Mouse (Mus musculus): Measurements from ENCODE around the gene Sgo2a.
"Not testable (repeated sequence)": the region's sequence is repeated elsewhere in the genome, so short reads cannot be mapped to it uniquely, and the experiment has no call there.

Sgo2a gene

DNA sequence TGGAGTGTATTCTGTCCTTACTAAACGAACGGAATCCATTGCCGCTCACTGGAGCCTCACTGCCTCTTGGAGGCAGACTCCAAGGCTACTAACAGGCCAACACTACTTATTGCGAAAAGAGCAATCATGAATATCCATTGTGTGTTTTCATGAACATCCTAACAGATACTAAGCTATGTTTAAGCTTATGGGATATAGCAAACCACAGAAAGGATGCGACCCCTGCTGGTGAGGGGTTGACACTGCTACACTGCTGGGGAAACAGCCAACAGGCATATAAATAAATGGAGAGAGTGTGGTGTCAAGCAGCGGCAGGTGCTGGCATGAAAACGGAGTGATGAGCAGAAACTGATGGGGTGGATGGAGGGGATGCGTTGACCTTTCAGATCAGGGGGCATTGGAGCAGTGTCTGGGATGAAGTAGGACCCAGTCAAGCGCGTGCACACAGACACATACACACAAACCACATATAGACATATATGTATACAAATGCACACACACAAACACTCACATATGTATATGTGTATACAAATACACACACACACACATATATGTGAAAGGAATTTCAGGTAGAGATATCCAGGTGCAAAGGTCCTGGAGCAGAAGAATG is 35.5 kb downstream of the Sgo2a start:
- DNase-seq (ENCODE audit: low spot score in 2 of 2) = peak in 1 of 2 experiments; percentile 57

DNA sequence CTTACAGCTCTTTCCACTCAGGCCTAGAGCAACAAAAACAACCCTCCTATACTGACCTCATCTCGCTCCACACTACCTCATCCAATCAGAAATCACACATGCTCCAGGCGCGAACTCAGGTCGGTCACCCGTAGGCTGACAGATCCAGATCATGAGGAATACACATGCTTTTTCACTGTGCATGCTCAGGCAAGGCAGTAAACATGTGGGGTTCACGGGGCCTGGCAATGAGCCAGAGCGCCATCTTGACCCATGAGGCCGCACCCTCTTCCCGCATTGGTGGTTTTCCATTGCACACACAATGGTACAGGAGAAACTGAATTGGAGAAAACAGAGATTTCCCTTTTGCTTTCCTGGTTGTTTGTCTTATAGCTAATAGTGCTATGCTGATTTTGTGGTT is 41.5 kb downstream of the Sgo2a start:
- not testable (repeated sequence) for DNase-seq (ENCODE audit: low spot score in 2 of 2)

DNA sequence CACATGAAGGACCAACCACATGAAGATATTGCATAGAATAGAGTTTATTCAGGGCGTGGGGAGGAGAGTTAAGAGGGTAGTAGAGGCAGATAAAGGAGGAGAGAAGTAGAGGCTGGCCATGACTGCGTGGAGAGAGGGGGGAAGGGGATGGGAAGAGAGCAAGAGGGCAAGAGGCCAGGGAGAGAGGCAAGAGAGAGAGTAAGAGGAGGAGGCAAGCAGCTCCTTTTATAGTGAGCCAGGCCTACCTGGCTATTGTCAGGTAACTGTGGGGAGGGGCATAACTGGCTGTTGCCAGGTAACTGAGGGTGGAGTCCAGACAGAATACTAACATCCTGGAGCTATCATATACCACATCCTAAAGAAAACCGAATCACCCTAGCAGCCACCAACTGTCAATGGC is 49.3 kb downstream of the Sgo2a start:
- DNase-seq (ENCODE audit: low spot score in 2 of 2) = no peak

DNA sequence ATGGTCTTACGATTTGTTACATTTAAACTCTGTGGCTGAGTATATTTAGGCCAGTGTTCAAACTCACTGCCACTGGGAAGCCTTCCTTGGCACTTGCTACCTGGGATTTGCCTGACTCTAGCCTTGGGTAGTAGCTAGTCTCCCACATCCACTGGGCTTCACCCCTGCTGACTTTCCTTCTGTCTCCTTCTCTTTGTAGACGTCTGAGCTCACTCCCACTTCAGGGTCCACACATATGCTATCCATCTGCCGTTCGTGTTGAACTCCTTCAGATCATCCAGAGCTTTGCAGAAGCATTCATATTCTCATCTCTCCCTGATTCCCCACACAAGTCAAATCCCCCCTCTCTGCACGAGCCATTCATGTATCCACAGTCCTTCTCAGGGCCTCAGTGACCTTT is 49.8 kb downstream of the Sgo2a start:
- DNase-seq (ENCODE audit: low spot score in 2 of 2) = peak in 1 of 2 experiments; percentile 19

DNA sequence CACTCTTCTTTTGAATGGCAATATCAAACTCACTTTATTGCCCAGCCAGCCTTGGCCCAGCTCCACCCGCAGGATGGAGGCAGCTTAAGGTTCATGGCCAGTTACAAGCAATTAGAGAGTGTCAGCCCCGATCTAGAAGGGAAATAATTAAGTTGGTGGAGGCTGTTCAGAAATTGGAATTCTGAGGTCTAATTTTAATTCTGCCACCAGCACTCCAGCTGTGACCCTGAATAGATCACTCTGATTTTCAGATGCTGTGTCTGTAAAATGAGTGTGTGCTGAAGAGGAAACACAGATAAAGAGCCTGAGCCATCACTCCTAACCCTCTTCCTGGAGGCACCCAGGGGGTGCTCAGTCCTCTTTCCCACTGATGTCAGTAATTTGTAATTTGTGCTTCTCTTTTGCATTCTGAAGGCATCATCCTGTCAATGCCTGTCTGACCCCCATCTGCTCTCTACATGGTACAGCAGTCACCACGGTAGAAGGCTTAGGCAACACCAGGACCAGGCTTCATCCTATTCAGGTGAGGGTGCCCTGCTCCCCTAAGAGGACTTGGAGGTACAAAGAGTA is 51.0 kb downstream of the Sgo2a start:
- no peak for DNase-seq (ENCODE audit: low spot score in 2 of 2)

DNA sequence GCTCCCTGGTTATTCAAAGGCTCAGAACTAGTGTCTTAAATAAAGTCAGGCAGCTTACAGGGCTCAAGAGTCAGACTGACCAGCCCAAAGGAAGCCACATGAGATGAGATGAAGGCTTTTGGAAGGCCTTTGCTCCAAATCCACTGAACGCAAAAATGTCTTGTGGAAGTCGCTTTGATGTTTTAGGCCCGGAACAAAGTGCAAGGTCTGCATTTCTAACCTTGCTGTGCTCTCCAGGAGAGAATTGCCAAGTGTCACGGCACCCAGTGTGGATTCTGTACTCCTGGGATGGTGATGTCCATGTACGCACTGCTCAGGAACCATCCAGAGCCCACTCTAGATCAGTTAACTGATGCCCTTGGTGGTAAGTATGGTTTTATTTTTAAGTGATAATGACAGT is 53.4 kb downstream of the Sgo2a start:
- DNase-seq (ENCODE audit: low spot score in 2 of 2) = no peak

DNA sequence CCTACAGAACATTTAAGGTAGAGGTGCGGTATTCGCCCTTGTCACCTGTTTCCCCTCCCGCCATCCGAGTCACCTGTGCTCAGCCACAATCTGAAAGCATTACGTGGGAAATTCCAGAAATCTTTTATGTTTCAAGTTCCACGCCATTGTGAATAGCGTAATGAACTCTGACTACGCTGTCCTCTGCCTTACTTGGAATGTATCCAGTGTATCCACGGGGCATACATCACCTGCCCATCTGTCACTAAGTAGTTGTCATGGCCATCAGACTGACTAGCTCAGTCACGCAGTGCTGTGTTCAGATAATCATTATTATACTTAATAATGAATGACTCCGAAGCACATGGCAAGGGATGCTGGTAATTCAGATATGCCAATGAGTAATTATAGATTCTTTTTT is 59.8 kb downstream of the Sgo2a start:
- no peak for DNase-seq (ENCODE audit: low spot score in 2 of 2)

DNA sequence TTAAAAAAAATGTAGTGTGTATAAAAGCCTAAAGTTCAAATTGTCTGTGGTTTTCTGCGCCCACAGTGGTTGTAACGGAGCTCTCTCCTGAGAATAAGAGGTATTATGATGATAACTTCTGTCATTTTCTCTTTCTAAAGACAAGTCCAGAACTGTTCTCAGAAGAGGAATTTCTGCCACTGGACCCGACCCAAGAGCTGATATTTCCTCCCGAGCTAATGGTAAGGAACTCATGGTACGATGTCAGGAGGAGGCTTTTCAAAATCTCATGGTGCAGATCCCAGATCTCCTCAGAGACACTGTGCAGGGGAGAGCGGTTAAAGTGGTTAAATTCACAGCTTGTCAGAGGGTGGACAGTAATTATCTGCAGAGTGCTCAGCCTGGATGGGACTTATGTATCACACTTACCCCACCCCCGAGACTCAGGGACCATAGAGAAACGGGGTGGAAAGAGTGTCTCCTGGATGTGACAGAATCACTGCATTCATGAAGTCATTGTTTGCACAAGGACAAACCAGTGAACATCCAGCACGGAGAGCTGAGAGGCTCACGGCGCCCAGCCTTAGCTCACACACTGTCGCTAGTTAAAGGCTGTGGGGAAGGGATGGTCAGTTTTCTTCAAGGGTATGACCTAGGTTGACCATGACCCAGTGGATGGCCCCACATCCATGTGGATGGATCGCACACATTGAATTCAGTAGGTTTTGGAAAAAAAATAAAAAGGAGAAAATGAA is 60.5 kb downstream of the Sgo2a start:
- DNase-seq (ENCODE audit: low spot score in 2 of 2) = no peak

DNA sequence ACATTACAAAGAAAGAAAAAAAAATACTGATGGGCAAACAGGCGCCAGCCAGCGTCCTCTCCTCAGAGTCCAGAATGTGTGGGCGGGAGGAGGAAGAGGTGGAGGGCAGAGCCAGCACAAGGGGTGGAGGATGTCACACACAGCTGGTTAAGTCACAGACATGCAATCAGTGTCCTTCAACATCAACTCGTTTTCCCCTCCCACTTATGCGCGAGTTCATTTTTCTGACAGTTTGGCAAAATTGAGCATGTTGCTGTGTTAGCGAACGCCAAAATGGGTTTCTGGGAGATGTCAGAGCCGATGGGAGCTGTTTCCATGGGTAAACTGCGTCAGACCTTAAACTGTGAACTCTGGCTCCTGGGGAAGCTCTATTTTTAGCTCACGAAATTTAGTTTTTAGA is 61.2 kb downstream of the Sgo2a start:
- DNase-seq (ENCODE audit: low spot score in 2 of 2) = no peak

DNA sequence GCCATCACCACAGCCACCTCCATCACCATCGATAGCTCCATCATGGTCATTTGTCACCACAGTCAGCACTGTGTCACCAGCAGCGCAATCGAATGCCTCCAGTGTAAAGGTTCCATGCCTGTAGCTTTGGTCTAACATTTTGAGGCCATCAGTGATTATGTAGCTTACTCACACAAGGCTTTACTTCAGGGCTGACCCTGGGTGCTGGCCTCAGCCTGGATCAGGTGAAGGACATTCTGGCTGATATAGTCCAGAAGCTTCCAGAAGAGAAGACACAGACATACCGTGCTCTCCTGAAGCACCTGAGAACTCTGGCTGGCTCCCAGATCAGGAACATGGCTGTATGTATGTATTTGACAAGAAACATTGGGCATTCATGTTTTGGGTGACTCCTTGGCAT is 63.1 kb downstream of the Sgo2a start:
- no peak for DNase-seq (ENCODE audit: low spot score in 2 of 2)

DNA sequence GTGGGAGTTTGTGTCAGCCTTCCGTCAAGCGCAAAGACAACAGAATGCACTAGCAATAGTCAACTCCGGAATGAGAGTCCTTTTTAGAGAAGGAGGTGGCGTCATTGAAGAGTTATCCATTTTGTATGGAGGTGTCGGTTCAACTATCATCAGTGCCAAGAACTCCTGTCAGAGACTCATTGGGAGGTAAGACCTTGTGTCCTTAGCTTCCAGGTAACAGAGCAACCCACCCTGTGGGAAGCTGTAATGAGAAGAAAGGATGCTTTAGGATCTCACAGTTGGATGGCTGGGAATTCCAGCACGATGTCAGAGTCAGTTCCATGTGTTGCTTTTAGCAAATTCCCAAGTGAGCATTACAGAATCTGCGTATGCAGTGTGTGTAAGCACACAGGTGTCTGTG is 66.4 kb downstream of the Sgo2a start:
- no peak for DNase-seq (ENCODE audit: low spot score in 2 of 2)

DNA sequence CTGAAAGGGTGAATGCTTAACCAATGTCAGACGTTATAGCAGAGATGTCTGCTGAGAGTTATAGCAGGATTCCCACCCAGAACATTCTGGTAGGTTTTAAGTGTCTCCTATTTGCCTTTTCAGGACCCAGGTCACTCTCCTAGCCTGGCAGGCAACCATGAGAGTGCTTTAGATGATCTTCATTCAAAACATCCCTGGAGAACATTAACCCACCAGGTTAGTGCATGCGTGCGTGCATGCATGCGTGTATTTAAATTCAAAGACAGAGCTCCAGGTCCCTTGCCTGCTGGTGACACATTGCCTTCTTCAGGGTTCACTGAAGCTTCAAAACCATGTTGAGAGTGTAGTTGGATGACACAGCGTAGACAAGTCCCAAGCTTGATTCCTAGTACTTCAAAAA is 69.4 kb downstream of the Sgo2a start:
- no peak for DNase-seq (ENCODE audit: low spot score in 2 of 2)

DNA sequence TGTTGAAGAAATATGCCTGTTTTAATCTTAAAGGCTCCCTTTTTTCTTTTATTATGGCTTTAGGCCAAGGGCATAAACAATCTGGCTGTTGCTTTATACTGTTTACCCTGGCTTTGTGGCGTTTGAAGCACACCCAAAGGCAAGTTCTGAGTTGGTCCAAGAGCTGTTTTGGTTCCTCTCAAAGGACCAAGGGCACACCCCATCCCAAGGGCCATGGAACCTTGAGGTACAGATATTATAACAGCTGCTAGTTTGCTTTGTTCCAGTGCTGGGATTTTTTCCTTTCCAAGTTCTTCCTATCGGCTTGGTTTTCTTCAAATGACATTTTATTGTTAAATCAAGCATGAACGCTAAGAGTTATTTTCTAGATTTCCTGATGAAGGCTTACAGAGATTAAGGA is 69.8 kb downstream of the Sgo2a start:
- no peak for DNase-seq (ENCODE audit: low spot score in 2 of 2)

DNA sequence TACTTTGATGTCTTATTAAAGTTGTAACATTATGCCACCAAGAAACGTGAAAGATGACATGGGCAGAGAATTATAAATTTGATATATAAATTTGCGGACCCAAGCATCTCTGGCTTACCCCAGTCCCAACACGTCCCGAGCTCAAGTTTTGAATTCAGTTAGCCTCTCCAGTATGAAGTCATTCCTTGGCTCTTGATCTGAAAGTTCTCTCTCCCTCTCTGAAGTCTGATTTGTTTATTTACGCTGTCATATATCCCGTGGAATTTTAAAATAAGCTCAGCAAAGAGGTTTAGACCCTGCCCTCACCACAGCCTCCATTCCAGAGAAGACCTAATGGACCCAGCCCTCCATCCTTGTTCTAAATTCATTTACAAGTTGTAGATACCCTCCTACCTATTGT is 73.4 kb downstream of the Sgo2a start:
- no peak for DNase-seq (ENCODE audit: low spot score in 2 of 2)

DNA sequence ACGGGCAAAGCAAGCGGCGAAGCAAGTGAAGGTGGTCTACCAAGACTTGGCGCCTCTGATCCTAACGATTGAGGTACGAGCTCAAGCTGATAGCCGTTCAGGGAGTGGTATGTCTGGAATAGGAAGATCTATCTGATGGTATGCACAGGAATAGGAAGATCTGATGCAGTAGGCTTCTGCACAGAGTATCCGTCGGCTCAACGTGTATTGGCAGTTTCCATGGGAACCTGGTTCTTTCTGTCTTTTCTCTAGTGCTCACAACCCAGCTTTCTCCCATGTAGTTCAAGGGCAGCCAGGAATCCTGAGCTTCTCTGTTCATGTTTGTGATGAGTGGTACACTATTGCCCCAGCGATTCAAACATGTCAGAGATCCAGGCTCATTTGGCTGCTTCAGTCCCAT is 74.3 kb downstream of the Sgo2a start:
- no peak for DNase-seq (ENCODE audit: low spot score in 2 of 2)

DNA sequence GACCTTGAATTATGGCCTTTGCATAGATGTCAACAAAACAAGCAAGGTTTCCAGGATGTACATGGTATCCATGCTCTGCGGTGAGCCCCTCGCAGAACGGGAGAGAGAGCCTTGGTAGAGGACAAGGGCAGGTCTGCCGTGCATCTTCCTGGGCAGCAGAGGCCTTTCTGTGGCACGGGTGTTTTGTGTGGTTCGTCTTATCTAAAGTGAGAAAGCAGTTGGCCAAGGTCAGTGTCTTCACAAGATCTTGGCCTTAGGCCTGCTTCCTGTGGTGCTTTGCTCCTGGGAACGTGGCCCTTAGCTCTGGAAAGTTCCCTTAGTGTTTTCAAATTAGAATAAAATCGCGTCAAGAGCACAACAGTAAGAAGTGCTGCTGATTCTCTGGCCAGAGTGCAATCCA is 75.2 kb downstream of the Sgo2a start:
- DNase-seq (ENCODE audit: low spot score in 2 of 2) = no peak

DNA sequence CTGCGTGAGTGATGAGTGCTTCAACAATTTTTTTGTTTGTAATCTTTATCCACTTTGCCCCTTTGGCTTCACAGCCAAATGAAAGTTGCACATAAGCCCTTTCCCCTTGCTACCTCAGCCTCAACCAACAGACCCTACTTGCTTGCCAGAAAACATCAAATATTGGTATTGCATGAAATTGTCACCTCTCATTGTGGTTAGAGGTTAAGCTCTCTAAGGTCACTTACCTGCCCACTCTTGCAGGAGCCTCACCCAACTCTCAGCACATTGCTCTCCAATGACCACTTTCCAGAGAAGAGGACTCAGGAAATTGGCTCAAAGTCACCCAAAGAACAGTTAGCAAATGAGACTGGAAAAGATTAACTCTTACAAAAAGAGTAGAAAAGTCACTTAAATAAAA is 75.7 kb downstream of the Sgo2a start:
- no peak for DNase-seq (ENCODE audit: low spot score in 2 of 2)

DNA sequence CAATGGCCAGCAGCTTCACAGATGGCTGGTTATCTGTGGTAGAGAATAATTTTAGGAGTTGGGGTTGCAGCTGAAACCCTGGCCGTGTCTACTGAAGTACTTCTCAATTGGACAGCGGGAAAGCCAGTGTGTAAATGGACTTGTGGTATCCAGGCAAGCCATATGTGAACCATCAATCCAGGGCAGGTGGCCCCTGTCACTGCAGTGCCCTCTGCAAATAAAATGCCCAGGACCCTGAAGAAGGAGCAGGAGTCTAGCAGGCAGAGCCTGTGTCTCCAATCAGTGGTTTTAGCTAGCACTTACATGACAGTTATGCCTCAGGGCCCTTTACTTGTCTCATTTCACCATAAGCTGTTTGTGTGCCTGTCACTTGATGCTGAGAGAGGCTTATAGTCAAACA is 76.6 kb downstream of the Sgo2a start:
- no peak for DNase-seq (ENCODE audit: low spot score in 2 of 2)

DNA sequence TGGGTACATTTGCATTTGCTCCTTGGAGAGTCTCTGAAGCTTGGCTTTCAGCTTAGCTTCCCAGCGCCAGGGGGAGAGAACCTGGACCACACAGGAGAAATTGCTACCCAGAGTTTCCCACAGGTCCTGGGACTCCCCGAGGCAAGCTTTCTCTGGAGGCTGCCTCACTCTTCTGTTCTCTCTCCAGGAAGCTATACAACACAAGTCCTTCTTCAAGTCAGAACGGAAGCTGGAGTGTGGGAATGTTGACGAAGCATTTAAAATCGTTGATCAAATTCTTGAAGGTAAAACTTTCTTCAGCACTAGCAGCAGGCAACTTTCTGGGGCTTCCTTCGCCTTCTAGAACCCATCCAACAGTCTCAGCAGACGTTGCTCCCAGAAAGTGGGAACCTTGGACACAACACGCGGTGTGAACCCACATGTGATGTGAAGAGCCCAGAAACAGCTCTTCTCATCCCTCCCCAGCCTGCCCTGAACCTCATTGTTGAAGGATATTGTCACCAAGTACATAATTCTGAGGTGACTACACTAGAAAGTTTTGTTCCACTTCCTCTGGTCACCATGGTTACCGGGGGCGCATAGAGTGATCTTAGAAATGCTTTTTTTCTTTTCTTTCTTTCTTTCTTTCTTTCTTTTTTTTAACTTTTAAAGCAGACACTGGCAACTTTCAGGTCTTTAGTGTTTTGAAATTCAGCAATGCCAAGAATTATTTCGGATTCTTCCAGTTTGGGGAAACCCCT is 77.4 kb downstream of the Sgo2a start:
- DNase-seq (ENCODE audit: low spot score in 2 of 2) = no peak

DNA sequence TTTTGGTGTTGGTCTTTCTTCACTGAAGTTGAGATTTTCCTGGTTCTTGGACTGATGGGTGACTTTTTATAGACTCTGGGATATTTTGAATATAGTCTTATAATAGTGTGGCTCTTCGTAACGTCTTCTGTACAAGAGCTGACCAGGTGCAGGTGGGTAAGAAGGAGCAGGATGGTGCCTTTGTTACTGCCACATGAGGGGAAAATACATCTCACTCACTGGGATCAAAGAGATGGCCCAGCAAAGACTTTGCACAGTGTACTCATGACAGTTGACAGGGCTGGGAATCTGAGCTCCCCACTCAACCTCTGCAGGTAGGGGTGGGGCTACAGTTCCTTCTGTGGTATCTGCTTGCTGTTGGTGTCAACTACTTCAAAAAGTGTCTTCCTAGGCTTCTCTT is 78.5 kb downstream of the Sgo2a start:
- no peak for DNase-seq (ENCODE audit: low spot score in 2 of 2)

All from left cerebral cortex, adult 9 months (tissue).